Mouse (Mus musculus) layer of hippocampus, postnatal 14 days (tissue): Measurements from ENCODE around the gene Tmsb10. TPM values are rescaled to one million over a fixed set of nuclear protein-coding genes. Genes with fewer than 3 reads are reported as not detected.

Experiments
- DNase-seq, 2 experiments: peaks; one replicate each; pipeline ENCODE4 v3.0.0; 2021 to 2022; ENCODE audit warnings: low spot score in 2 of 2, mixed read lengths in 1 of 2
- total RNA-seq, 2 experiments: library from RNA; stranded (reverse); gene quantifications; 2 replicates each; pipeline ENCODE4 v1.2.3; 2021

Gene Tmsb10
- total RNA-seq, 2 experiments from 2014 or later, result 787 to 793 TPM

DNA sequence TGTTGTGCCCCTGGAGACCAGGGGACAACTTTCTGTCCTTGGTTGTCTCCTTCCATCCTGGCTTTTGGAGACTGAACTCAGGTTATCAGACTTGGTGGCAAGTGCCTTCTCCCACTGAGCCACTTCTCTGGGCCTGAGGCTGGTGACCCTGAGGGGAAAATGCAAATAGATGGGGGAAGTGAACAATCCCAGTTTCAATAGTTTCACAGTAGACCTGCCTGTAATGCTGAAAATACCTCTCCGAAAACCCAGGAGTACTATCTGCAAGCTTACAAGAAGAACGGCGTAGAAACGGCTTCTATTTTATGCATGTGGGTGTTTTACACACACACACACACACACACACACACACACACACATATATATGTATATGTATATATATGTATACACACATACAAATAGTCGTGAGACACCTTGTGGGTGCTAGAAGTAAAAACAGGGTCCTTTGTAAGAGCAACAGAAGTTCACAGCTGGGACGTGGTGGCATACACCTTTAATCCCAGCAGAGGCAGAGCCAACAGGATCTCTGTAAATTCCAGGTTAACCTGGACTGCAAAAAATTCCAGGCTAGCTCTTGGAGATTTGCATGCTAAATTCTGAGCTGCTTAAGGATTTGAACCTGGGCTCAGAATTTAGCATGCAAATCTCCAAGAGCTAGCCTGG lies 44.3 kb downstream of the Tmsb10 start:
- no peak for DNase-seq

DNA sequence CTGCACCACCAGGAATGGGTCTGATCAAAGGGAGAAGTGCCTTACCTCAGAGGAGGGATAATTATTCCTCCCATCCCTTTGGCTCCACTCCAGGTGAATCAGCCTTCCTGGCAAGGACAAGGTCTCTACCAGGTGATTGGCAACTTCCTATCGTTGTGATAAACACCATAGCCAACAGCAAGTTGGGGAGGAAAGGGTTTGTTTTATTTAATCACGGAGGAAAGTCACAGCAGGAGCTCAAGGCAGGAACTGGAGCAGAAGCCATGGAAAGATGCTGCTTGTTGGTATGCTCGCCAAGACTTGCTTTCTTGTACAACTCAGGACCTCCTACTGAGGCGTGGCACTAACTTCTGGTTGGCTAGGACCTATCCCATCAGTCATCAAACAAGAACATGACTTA lies 47.3 kb downstream of the Tmsb10 start:
- DNase-seq, result no peak

Other genes with a start within 250 kb of the Tmsb10 start
- gene Tcf7l1, start 169.5 kb downstream of the Tmsb10 start, total RNA-seq, result 1 to 10 TPM; 4.6 to 5.2 TPM
- gene Kcmf1, start 58.8 kb downstream of the Tmsb10 start, total RNA-seq, result 10 to 100 TPM; 58.6 to 63.0 TPM